Mouse (Mus musculus): ENCODE data around the gene Ift172.

The Ift172 gene

GRCm38 (mm10) chr5:31257616-31258015, 33.3 kb downstream of the Ift172 start:
- DNase-seq (ENCODE audit: low read depth, low spot score) = no peak

- no peak for DNase-seq (ENCODE audit: low read depth, low spot score)
Measured at GRCm38 (mm10) chr5:31255971-31256370, 34.9 kb downstream of the Ift172 start.

GRCm38 (mm10) chr5:31255381-31255780, 35.5 kb downstream of the Ift172 start:
- no peak for DNase-seq (ENCODE audit: low read depth, low spot score)

- no peak for DNase-seq (ENCODE audit: low read depth, low spot score)
Measured at GRCm38 (mm10) chr5:31254901-31255300, 36.0 kb downstream of the Ift172 start.

GRCm38 (mm10) chr5:31254452-31254851, 36.5 kb downstream of the Ift172 start:
- peak; percentile 48 for DNase-seq (ENCODE audit: low read depth, low spot score)

GRCm38 (mm10) chr5:31253806-31254205, 37.1 kb downstream of the Ift172 start:
- no peak for DNase-seq (ENCODE audit: low read depth, low spot score)

GRCm38 (mm10) chr5:31252795-31253545, 37.9 kb downstream of the Ift172 start:
- DNase-seq (ENCODE audit: low read depth, low spot score) = peak; percentile 26

- DNase-seq (ENCODE audit: low read depth, low spot score) = no peak
Measured at GRCm38 (mm10) chr5:31252151-31252550, 38.8 kb downstream of the Ift172 start.

- DNase-seq (ENCODE audit: low read depth, low spot score) = peak; percentile 67
Measured at GRCm38 (mm10) chr5:31251541-31252101, 39.3 kb downstream of the Ift172 start, which contains the start of gene Krtcap3. Krtcap3 (plus strand) TSS chr5:31251691.

GRCm38 (mm10) chr5:31250716-31251115, 40.2 kb downstream of the Ift172 start:
- no peak for DNase-seq (ENCODE audit: low read depth, low spot score)

GRCm38 (mm10) chr5:31242191-31242590, 48.7 kb downstream of the Ift172 start:
- no peak for DNase-seq (ENCODE audit: low read depth, low spot score)

- no peak for DNase-seq (ENCODE audit: low read depth, low spot score)
Measured at GRCm38 (mm10) chr5:31241522-31242034, 49.3 kb downstream of the Ift172 start.

- DNase-seq (ENCODE audit: low read depth, low spot score) = peak; percentile 92
Measured at GRCm38 (mm10) chr5:31240637-31241521, 50.0 kb downstream of the Ift172 start, which contains the start of the genes Nrbp1 and Gm9970. Nrbp1 (plus strand) TSS chr5:31240864. Gm9970 (minus strand) TSS chr5:31241232.

- no peak for DNase-seq (ENCODE audit: low read depth, low spot score)
Measured at GRCm38 (mm10) chr5:31226641-31227040, 64.3 kb downstream of the Ift172 start.

GRCm38 (mm10) chr5:31222696-31223095, 68.2 kb downstream of the Ift172 start:
- DNase-seq (ENCODE audit: low read depth, low spot score) = no peak

GRCm38 (mm10) chr5:31221304-31221945, 69.5 kb downstream of the Ift172 start:
- peak; percentile 79 for DNase-seq (ENCODE audit: low read depth, low spot score)

- peak; percentile 95 for DNase-seq (ENCODE audit: low read depth, low spot score)
Measured at GRCm38 (mm10) chr5:31220448-31221303, 70.2 kb downstream of the Ift172 start, which contains the start of gene Ppm1g. Ppm1g (minus strand) TSS chr5:31220687.

- DNase-seq (ENCODE audit: low read depth, low spot score) = peak; percentile 68
Measured at GRCm38 (mm10) chr5:31219911-31220447, 70.9 kb downstream of the Ift172 start.

- no peak for DNase-seq (ENCODE audit: low read depth, low spot score)
Measured at GRCm38 (mm10) chr5:31219474-31219873, 71.4 kb downstream of the Ift172 start.

- DNase-seq (ENCODE audit: low read depth, low spot score) = peak; percentile 55
Measured at GRCm38 (mm10) chr5:31219070-31219469, 71.8 kb downstream of the Ift172 start.

All from ES-CJ7 (cell line).